Mouse (Mus musculus): Measurements from ENCODE around the gene 1700001C02Rik.

DNA sequence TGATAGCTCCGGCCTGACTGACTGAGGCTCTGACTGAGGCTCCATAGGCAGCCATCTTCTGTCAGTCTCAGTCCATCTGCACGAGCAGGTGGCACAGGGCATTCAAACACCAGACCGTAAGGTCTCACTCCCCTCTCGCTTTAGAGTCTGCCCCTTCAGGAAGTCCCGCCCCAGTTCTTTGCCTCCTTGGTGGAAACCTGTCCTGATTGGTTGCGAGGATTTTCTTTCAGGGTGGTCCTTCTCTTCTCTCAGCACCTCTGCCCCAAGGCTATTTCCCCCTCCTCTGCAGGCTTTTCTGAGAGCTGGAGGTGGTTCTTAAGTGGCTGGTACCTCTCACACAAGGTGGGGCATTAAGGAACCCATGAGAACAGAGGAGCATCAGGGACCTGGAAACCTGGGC lies 4.6 kb downstream of the 1700001C02Rik start:
- no peak for TF ChIP-seq CTCF (IDR thresholded peaks at IDR 0.05; ENCODE audit: low read depth, low read length)
- TF ChIP-seq POLR2A (IDR thresholded peaks at IDR 0.05; ENCODE audit: extremely low read depth, insufficient read depth, low read length) = no peak

Data from liver, adult 2 months (tissue).